Mouse (Mus musculus) embryo, embryonic 11 days (tissue): ENCODE data around the gene Cnot8.
"Not testable (repeated sequence)": the region's sequence is repeated elsewhere in the genome, so short reads cannot be mapped to it uniquely, and the experiment has no call there.

Experiments
- DNase-seq: peaks from one replicate; pipeline ENCODE4 v3.0.0-alpha.2; 2015

Gene Cnot8

DNA sequence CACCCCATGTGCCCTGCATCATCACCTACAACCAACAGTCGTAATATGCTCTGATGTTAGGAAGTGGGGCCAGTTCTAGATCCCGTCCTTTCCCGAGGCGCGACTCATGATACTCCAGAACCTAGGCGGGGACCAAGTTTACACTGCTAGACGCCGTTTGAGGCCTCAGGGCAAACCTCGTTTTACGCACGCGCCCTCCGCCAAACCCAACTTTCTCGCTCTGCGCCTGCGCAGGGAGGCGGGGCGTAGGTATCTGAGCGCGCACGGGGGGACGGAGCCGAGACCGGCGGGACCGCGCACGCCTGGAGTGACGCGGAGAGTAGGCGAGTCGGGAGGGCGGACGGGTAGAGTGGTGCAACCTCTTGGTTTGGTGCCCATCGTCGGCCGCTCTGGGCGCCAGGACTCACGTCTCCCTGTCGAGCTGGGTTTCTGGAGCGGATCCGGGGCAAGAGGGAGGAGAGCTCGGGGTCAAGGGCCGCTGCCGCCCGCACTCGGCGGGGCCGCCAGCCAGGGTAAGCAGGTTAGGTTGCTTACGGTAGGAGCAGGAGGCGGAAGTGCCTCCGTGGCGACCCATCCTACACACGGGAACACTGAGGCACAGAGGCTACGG lies at the start of gene Cnot8:
TSS of gene Cnot8 (plus strand) at position 457 of the 610 bp plus-strand sequence.
- peak; percentile 99 for DNase-seq

DNA sequence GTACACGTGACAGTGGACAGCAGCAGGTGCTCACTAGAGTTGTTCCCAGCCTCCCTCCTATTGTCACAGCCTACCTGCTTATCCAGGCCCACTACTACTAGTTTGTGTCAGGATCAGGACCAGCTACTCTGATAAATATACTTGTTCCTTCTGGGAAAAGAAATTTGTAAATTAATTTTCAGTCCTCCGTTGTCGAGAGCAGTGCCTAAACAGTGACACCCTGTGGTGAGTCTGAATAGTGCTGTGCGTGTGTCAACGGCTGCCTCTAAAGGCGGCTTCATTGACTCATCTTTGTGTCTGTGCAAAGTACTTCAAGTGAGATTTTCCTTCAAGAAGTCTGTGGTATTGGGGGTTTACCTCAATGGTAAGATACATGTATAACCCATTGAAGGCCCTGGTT lies 46.5 kb upstream of the Cnot8 start:
- peak; percentile 57 for DNase-seq

DNA sequence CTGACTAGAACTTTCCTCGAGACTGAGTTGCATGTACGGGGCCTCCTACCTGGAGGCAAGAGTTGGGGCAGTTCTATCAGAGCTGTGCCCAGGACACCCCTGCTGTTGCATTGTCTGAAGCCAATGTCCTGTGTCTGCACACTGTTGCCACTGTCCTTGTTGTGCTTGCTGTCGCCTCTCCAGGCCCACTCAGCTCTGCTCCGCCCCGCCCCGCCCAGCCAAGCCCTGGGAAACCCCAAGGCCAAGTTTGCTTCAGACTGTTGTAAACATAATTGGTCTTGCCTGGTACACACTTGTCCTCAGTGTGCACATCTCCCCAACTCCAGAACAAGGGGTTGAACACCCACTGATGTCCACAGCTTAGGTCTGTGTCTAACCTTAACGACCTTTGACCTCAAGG lies 44.2 kb upstream of the Cnot8 start:
- DNase-seq = not testable (repeated sequence)

DNA sequence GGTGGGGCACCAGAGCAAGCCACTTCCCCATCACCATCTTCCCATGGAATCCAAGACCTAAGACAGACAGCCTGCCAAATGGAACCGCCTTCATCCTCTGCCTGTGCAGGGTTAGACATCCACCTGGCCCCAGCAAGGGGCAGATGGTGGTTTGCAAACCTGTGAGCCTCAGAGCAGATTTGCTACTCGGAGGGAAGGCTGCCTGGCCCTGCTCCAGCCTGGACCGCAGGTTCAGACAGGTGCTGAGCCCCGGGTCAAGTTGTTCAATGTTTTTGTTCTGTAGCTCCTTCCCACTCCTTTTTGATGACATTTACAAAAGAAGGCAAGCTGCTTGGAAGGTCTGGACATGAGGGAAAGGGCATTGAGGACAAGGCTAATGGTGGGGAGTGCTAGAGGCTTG lies 42.7 kb upstream of the Cnot8 start:
- DNase-seq = not testable (repeated sequence)

DNA sequence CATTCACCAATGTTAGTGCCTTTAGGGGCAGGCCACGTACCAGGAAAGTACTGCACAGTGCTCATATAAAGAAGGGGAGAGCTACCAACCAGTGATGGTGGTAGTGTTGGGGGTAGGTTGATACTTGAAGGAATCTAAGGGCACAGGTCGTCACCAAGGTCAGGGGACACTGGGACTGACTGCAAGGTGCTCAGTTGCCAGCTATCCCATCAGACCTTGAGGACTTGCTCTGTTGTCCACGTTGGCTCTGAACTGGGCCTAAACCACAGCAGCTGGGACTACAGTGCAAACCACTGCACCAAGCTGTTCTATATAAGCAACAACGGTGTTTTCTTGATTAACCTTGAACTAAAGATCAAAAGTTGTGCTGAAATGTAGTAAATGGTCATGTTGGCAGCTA lies 41.4 kb upstream of the Cnot8 start:
- no peak for DNase-seq

DNA sequence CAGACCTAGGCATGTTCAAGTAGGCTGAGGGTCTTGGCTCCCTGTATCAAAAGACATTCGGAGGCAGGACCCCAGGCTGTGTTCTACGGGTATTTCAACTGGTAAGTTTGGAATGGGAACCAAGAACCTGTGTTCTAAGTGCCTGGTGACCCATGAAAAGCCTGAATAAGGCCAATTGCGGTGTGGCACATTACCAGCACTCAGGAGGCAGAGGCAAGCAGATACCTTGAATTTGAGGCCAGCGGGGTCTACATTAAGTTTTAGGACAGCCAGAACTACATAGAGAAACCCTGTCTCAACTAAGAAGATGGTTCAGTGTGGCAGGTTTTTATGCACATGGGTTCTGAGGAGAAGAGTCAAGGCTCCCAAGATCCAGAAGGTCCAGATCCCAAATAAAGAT lies 38.9 kb upstream of the Cnot8 start:
- no peak for DNase-seq

DNA sequence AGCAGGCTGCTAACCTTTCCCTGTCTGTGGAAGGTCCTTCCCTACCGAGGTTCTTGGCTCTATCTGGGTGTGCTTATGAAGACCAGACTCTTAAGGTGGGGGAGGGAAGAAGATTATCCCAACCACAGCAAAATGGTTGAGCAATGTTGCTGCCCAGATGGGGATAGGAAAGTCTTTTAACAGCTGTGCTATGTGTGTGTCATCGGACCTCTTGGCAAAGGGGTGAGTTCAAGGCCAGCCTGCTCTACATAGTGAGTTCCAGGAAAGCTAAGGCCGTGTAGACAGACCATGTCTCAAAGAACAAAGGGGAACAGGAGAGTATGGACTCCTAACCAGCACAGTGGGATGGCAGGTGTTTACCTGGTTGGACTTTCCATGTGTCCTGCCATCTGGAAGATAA lies 31.0 kb upstream of the Cnot8 start:
- no peak for DNase-seq

DNA sequence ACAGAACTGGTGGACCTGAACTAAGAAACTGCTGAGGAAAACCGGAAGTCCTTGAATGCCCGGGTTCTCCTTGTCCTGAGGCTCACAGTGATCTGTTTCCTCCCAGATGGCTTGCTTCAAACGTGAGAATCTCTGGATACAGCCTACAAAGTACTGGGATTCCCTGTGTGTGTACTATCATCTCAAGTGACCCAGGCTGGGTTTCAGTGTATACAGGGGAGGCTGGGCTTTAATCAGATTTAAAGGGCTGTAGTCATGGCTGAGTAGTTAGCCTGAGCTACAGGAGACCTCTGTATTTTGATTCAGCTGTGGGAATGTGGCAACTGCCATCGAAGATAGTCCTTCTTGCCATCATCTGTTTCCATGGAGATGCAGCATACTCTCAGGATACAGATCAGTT lies 26.7 kb upstream of the Cnot8 start:
- DNase-seq = no peak

DNA sequence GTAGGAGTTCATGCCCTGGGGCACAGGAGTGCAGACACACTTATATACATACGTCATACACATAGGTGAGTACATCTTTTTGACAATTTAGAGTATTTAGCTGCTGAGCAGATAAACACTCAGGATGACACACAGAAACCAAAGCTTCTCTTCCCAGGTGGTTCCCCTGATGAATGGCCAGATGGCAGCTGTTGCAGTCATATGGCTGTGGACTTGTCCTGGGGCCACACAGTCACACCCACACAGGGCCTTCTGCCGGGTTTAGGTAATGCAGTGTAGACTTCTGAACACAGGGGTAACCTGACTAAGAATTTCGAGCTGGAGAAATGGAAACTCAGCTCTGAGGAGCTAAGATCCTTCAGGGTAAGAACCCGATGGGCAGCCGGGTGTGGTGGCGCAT lies 22.2 kb upstream of the Cnot8 start:
- DNase-seq = no peak

DNA sequence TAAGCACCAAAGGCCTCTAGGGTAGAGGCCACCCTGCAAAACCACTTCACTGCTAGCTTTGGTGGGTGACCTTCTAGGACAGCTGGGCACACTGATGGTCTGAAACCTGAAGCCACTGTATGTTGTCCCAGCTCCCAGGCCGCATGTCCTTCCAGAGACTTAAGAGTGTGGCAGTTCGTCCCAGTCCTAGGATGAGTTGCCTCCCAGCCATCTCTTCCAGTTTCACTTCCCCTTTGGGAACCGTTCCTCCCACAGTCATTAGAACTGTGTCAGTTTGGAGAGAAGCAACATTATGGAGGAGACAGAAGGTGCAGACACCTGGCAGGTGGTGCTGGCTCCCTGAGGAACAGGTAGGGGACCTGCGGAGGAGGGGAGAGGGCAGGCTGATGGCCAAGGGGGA lies 11.4 kb upstream of the Cnot8 start:
- no peak for DNase-seq

DNA sequence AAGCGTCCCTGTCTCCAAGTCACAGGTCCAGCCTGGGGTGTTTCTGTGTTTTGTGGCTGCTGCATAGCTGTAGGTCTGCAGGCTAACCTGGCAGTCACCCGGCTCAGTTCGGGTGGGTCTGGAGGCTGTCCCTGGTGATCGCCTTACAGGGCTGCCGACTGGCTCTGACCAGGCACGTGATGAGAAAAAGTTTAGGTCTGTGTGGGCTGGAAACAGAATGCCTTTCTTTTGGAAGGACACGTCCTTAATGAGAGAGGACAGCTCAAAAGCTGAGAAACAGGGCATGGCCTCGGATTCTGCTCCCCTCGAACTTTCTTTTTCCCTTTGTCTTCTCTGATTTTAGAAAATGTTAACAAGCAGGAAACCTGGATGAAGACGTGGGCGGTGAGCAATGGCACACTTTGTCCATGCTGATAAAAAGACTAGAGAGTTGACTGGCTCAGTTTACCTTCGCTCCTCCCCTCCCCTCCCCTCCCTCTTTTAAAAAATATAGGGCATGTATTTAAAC lies 10.9 kb upstream of the Cnot8 start, which contains the start of gene Gm12248:
TSS of gene Gm12248 (minus strand) at position 114 of the 508 bp plus-strand sequence.
- DNase-seq = peak; percentile 58

DNA sequence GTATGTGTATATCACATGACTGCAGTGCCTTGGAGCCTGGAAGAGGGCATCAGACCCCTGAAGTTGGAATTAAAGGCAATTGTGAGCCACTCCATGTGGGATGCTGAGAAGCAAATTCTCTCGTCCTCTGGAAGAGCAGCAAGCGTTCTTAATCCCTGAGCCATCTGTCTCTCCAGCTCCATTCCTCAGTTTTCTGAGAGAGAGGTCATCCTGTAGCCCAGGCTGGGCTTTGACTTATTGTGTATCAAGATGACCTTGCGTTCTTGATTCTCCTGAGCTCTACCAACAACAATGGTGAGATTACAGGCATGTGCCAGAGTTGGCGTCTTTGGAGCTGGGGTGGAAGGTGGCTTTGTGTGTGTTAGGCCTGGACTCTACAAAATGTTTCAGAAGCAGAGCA lies 9.2 kb upstream of the Cnot8 start:
- no peak for DNase-seq

DNA sequence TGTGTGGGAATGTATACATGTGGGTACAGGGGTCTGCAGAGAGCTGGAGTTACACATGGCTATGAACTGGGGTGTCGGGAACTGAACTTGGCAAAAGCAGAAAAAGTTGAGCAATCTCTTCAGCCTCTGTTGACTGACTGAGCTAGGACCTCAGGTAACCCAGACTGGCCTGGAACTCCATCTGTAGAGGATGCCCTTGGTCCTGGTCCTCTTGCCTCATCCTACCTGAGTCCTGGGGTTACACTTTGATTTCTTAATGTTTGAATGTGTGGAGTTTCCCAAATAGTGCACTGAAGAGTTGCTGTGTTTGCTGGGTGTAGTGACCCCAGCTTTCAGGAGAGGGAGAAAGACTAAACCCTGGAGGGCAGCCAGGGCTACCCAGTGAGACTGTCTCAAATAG lies 8.4 kb upstream of the Cnot8 start:
- no peak for DNase-seq

DNA sequence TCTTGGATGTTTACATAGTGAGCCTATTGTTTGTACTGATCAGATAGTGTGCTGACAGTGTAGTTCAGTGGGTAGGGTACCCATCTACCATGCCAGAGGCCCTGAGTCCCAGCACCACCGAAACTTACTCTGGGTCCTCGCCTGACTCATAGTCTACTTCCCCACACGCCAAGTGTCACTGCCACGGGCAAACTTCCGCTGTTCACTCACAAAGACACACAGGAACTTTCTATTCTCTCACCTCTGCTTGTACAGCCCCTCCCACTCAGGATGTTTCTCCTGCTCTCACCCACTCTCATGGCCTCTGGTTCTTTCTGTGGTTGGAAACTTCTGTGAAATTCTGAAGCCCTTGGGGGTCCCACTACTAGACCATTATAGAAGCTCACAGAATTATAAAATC lies 7.8 kb upstream of the Cnot8 start:
- no peak for DNase-seq

DNA sequence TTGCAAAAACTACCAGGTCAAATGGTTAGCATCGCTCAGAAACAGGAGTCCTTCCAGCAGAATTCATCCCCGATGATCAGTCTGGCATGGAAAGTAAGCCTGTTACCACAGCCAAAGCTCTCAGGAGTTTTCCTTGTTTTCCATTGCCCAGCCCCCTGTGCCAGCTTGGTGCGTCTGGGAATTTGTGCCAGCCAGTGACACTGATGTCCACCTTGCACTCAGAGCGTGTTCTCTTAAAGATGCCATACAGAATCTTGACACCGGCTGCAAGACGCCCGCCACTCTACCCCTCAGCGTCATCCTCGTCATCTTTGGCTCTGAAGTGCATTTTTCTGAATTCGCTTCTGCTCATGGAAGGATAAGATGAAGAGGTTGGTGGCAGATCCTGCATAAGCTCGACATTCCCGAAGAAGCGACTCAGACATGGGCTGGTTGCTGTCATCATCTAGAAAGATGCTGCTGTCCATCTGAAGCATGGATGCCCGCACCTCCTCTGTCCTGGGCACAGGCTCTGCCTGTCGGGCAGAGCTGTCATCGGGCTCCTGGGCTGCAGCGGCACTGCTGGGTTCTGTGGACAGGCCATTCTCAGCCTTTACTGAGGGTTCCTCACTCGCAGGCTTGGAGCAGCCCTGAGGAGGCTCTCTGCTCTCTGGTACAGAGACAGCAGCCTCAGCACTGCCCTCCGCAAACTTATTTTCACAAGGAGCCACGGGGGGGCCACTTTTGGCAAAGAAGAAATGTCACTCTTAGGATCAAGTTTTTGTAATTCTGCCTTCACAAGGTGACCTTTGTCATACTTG lies 6.9 kb upstream of the Cnot8 start:
- peak; percentile 43 for DNase-seq

DNA sequence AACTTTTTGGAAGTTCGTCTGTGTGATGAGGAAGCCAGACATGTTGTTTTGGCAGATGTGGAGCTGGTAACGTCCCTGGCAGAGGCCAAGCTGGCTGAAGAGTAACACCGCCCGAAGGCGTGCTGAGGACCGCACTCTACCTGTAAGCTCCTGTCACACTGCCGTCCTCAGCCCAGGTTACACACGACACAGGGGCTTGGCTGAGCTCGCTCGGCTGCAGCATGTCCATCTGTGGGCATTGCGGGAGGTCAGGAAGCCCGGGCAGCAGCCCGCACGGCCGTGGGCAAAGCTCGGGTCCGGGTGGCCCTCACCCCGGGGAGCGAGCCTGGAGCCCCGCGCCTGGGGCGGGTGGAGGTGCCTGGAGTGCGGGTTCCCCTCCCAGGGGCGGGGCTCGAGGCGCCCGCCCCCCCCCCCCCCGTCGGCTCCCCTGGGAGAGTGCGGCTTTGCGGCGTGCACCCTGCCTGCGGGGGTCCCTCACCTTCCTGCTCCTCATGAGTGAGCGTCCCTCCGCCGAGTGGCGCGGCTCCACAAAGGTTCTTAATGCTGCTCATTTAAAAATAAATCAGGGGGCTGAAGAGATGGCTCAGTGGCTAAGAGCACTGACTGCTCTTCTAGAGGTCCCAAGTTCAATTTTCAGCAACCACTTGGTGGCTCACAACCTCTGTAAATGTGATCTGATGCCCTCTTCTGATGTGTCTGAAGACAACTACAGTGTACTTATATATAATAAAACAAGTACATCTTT lies 6.2 kb upstream of the Cnot8 start:
- DNase-seq = peak; percentile 23

DNA sequence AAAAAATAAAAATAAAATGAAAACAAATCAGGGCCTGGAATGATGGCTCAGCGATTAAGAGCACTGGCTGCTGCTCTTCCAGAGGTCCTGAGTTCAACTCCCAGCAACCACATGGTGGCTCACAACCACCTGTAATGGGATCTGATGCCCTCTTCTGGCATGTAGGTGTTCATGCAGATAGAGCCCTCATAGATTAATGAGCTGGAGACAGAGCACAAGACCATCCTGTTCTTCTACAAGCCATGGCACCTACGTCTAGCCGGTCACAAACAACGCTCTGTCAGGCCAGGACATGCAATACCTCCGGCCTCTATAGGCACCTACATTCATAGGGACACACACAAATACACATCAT lies 5.6 kb upstream of the Cnot8 start:
- not testable (repeated sequence) for DNase-seq

DNA sequence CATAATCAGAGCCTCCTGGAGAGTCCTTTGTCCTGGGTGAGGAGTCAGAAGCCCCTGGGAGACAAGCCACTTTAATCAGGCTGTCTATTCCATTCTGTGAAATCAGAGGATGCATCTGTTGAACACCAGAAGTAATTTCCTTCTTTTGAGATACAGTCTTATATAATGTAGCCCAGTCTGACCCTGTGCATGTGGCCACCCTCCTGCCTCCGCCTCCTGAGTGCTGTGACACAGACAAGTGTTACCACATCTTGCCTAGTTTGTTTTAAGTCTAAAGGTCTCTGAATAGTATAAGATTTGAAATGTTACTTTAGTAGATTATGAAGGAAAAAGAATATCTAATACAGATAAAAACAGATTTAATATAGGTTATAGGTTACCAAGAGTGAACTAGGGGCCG lies 3.9 kb upstream of the Cnot8 start:
- DNase-seq = no peak

DNA sequence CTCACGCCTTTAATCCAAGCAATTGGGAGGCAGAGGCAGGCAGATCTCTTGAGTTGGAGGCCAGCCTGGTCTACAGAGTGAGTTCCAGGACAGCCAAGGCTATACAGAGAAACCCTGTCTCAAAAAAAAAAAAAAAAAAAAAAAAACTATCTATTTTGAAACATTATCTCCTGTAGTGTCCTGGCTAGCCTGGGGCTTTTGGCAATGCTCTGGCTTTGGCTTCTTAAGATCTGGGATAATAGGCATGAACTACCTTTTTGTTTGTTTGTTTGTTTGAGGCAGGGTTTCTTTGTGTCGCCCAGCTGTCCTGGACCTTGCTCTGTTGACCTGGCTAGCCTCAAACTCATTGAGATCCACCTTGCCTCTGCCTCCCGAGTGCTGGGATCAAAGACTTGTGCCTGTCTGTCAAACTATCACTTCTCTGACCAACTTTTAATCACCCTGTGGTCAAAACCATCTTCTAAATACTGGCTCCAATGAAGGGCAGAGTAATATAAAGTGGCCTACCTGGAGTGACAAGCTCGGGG lies 2.7 kb upstream of the Cnot8 start:
- no peak for DNase-seq

DNA sequence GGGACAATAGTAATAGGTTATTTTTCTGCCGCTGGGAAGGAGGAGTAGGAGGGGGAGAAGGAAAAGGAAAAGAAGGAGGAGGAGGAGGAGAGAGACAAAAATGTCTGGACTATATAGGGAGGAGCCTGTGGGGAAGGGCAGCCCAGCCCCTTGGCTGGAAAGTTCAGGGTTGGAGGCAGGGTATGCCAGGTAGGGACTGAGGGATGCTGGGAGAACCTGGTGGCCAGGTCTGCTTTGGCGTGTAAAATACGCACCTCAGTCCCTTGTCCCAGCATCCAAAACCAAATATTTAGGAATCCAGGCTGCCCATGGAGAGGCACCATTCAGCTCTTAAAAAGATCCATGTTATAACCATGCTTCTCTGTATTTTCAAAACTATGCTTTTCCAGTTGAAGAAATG lies 1.8 kb upstream of the Cnot8 start:
- DNase-seq = no peak

DNA sequence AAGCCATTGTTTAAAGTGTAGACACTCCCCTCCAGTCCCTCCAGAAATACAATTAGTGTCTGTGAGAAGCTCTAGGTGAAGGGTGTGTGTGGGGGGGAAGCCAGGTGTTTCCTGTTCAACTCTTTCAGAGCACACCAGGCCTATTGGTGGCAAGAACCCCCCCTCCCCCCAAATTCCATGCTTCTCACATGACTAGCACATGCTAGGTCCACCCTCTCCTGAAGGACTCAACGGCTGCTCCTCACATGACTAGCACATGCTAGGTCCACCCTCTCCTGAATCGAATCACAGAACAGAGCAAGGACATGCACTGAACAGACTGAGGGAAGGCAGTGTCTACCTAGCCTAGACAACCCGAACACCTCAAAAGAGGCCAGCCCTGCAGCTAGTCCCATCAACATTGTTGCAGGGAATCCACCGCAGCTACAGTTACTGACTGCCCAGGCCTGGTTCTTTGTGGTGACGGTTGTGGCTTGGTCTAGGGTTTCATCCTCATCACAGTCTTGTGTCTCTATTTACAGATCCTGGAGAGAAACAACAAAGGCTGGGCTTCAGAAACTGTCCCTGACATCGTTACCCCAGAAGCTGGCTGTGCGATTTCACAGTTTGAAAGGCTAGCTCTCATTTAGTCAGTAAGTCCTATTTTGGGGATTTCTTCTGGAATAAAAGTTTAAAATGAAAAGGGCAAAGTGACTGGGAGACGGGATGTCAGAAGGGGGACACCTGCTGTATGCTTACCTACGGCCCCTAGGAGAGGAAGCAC lies 1.2 kb upstream of the Cnot8 start:
- no peak for DNase-seq

DNA sequence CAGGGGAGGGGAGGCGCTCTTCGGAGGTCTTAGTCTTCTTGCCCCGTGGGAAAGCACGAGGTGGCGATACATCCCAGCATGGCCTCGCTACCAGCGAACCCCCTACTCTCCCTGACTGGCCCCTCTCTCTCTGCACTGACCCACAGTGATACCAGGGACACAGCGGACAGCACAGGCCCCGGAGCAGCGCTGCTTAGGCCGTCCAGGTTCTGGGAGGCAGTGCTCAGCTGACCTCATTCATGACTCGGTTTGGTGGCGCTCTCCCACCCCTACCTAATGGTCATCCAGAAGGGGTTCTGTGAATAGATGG lies 654 bp upstream of the Cnot8 start:
- no peak for DNase-seq

DNA sequence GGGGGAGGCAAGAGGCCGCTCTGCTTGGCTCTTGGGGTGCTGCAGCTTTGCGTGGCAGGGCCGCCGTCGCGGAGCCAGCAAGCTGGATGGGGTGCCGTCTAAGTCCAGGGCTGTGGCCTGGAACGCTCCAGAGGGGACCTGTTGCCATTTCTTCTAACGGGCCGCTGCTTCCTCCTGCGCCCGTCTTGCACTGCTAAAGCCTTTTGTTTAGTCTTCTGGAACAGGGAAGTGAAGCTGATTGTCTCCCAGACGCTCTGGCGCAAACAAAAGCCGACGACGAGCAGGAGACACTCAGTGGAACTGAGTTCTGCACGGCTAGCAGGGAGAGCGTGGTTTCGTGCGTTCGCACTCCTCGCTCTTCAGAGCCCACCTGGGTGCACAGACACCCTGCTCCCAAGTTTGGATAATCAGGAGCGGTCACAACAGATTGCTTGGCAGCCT lies 418 bp downstream of the Cnot8 start:
- peak; percentile 60 for DNase-seq
